Mouse (Mus musculus) heart, embryonic 10.5 days (tissue): ENCODE data around the gene Nsun4. TPM values are rescaled to one million over a fixed set of nuclear protein-coding genes. Genes with fewer than 3 reads are reported as not detected.

Experiments
- DNase-seq: peaks from one replicate; pipeline ENCODE4 v3.0.0-alpha.2; 2017; ENCODE audit warnings: low spot score
- H3K27ac ChIP-seq: fragments of 300-500 bp; sonication (generic); 2 replicates; pipeline ENCODE4 v1.5.1; 2016; ENCODE audit warnings: mild to moderate bottlenecking
- H3K27me3 ChIP-seq: fragments of 300-500 bp; sonication (generic); 2 replicates; pipeline ENCODE4 v1.6.1; 2016; ENCODE audit warnings: mild to moderate bottlenecking; ENCODE audit not compliant: poor library complexity, insufficient read depth, severe bottlenecking
- H3K36me3 ChIP-seq: fragments of 300-500 bp; sonication (generic); 2 replicates; pipeline ENCODE4 v1.6.1; 2016; ENCODE audit warnings: mild to moderate bottlenecking, moderate library complexity
- H3K4me1 ChIP-seq: fragments of 300-500 bp; sonication (generic); 2 replicates; pipeline ENCODE4 v1.6.1; 2016; ENCODE audit warnings: mild to moderate bottlenecking
- H3K4me3 ChIP-seq: fragments of 300-500 bp; sonication (generic); 2 replicates; pipeline ENCODE4 v1.5.1; 2016; ENCODE audit warnings: mild to moderate bottlenecking, moderate library complexity
- H3K9me3 ChIP-seq: fragments of 300-500 bp; sonication (generic); 2 replicates; pipeline ENCODE4 v1.6.1; 2016; ENCODE audit warnings: mild to moderate bottlenecking, moderate library complexity
- WGBS: fragments of 180-500 bp; shearing (Covaris S2); methylation state at CpG from one replicate; pipeline ENCODE4 v1.1.7; 2016; 5-methylcytosine and 5-hydroxymethylcytosine counted together
- polyA plus RNA-seq: library from polyadenylated mRNA; unstranded; fragments of >200 nt; fragmentation: Nextera tagmentation; extraction: Ambion mirVana; gene quantifications from 2 replicates; pipeline ENCODE4 v1.2.1, GENCODE M21; 2016

Nsun4 gene
- polyA plus RNA-seq, 1 experiment from 2014 or later = 20.4 TPM

DNA sequence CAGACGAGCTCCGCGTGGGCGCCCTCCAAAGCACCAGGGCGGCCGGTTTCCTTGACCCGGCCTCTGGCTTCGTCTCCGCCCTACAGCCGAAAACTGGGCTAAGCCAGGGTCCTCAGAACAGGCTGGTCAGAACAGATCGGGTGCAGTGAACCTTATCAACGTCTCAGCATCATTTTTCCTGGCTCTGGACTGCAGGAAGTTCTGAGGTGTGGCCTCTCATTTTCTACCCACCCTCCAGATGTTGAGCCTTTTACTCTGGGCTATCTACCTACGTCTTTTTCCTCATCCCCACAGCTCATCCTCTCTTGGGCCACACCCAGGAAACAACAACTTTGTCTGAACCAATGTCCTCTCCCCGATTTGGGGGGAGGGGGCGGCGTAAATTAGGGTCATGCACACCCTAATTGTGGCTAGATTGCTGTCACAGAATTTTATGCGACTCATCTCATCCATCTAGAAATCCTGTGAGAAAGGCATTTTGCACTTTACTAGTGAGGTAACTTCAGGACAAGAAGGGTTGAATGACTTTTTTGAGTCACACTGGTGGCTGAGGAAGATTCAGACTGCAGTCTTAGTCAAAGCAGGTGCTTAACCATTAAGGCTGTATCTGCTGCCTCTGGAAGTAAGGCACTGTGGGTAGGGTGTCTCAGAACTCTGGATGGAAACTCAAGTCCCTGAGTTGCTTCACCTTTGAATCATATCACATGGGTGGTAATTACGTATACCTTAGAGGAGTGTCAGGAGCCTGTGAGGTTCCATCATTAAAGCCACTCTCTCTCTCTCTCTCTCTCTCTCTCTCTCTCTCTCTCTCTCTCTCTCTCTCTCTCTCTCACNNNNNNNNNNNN is 35.6 kb downstream of the Nsun4 start, which contains the start of gene Faah:
Faah (minus strand) TSS at position 25 of the 845 bp plus-strand sequence.
- Histone ChIP-seq H3K4me1 (peaks cover 10% of the 10 kb centered on the region), H3K4me3 (peak within 1 kb of the TSS; percentile 75), H3K9me3 (no peaks in the 10 kb centered on the region), H3K27me3 (peaks cover 78% of the 10 kb centered on the region), H3K27ac (peak within 1 kb of the TSS; percentile 77), H3K36me3 (no peaks in the 10 kb centered on the region)
- no peak for DNase-seq
- 8% methylated on average over 18 of the region's 18 CpGs for WGBS

DNA sequence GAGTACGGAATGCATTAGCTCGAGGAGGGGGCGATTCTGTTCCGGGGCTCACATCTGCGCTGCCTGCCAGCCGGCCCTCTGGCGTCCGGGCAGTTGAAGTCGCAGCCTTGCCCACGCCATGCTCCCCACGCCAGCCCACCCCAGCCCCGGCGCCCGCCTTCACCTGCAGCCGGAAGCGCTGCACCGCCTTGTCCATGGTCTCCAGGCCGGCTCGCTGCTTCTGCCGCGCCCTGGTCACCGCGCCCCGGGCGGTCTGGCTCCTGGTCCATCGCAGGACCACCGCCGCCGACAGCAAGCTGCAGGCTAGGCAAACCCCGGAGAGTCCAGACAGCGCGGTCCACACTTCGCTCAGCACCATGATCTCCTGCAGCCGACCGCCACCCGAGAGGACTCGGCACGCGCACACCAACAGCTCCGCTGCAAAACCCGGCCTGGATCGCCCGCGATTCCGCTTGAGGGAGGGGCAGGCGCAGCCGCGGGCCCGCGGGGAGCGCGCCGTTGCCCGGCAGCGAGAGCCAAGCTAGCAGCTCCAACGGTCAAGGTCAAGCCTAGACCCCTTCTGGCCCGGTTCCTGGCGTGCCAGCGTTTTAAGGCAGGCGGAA is 36.3 kb downstream of the Nsun4 start:
- under 1% methylated on average over 60 of the region's 60 CpGs for WGBS
- peak overlapping the region; percentile 77 for H3K27ac ChIP-seq

DNA sequence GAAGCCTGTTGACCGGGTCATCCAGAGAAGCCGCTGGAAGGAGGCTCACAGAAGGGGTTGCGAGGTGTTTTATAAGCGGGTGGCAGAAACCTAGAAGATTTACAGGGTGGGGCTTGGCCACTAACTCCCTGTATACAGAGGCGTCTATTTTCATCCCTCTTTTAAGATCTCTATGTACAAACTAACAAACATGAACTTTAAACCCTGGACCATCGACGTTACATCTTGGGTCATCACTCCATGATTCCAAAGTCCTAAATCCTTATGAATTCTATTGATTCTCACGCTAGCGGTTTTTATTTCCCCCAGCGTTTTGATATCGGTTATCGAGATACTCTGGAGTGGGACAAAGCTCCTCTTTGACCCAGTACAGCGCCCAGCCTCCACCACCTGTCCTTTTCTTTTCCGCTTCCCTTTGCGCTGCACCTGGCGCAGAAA is 36.8 kb downstream of the Nsun4 start:
- Histone ChIP-seq H3K36me3 (no peaks in the 10 kb centered on the region), H3K9me3 (no peaks in the 10 kb centered on the region), H3K4me3 (peak overlapping the region; percentile 75), H3K27me3 (peaks cover 74% of the 10 kb centered on the region), H3K4me1 (peaks cover 10% of the 10 kb centered on the region), H3K27ac (peak overlapping the region; percentile 77; the same call in 1 of the 2 replicates)
- WGBS = 13% methylated on average over 16 of the region's 16 CpGs
- no peak for DNase-seq

More for the DNA sequence above, 36.3 kb downstream of the Nsun4 start:
- peak; percentile 86 for DNase-seq
- H3K36me3 ChIP-seq = no peaks in the 10 kb centered on the region
- no peaks in the 10 kb centered on the region for H3K9me3 ChIP-seq
- H3K27me3 ChIP-seq = peaks cover 76% of the 10 kb centered on the region
- peaks cover 10% of the 10 kb centered on the region for H3K4me1 ChIP-seq
- H3K4me3 ChIP-seq = peak overlapping the region; percentile 75

DNA sequence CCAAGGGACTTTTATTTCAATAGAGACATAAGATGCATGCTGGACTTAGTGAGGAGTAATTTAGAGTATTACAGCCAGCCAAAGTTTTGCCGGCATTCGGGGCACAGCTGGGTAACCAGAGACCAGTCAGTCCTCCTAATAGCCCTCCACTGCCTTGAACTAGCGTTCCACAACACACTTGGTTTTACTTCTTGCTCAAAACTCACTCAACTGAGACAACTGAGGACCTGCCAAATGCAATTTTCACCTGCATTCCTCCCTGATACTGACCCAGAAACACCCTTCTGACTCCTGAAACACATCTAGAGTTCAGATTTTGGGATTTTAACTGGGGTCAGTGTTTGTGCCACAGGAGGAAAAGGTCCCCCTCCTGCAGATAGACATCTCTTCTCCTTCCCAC is 37.3 kb downstream of the Nsun4 start:
- Histone ChIP-seq H3K27ac (no peak overlapping the region), H3K36me3 (no peaks in the 10 kb centered on the region), H3K4me1 (peaks cover 10% of the 10 kb centered on the region), H3K9me3 (no peaks in the 10 kb centered on the region), H3K4me3 (no peak overlapping the region), H3K27me3 (peaks cover 76% of the 10 kb centered on the region)
- 48% methylated on average over 3 of the region's 3 CpGs for WGBS
- no peak for DNase-seq

DNA sequence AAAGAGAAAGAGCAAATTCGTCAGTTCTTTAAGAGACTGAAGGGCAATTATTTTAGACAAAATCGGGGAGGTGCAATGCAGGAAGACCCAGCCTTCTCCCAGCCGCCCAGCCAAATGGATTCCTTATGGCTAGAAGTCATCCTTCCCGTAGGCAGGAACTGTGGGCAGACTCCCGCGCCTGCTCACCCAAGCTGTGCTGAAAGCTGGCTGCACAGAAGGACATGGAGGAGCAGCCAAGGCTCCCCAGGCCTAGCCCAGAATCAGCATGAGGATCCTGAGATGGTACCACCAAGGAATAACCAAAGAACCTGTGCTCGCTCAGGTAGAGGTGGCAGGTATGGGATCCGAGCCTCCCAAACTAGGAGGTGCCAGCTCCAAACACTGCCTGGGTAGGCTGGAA is 37.7 kb downstream of the Nsun4 start:
- Histone ChIP-seq H3K9me3 (no peaks in the 10 kb centered on the region), H3K27me3 (peaks cover 80% of the 10 kb centered on the region), H3K36me3 (no peaks in the 10 kb centered on the region), H3K4me1 (peaks cover 10% of the 10 kb centered on the region), H3K4me3 (no peak overlapping the region), H3K27ac (no peak overlapping the region)
- no peak for DNase-seq
- WGBS = 60% methylated on average over 8 of the region's 8 CpGs

DNA sequence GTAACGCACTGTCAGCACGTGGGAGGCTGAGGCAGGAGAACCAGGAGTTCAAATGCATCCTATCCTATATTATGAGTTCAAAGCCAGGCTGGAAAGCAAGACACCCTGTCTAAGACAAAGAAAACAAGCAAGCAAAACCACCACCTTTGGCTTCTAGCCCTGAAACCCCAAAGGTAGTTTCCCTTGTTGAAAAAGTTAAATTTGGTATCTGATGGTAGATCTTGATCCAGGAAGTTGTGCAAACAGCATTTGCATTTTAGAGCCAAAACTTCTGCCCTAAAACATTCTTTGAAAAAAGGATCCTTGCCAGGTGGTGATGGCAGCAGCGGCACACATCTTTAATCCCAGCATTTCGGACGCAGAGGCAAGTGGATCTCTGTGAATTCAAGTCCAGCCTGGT is 38.2 kb downstream of the Nsun4 start:
- no peak for DNase-seq
- H3K36me3 ChIP-seq = no peaks in the 10 kb centered on the region
- no peak overlapping the region for H3K27ac ChIP-seq
- H3K4me1 ChIP-seq = peaks cover 10% of the 10 kb centered on the region
- 81% methylated on average over 5 of the region's 5 CpGs for WGBS
- H3K27me3 ChIP-seq = peaks cover 85% of the 10 kb centered on the region
- H3K9me3 ChIP-seq = no peaks in the 10 kb centered on the region
- H3K4me3 ChIP-seq = no peak overlapping the region

DNA sequence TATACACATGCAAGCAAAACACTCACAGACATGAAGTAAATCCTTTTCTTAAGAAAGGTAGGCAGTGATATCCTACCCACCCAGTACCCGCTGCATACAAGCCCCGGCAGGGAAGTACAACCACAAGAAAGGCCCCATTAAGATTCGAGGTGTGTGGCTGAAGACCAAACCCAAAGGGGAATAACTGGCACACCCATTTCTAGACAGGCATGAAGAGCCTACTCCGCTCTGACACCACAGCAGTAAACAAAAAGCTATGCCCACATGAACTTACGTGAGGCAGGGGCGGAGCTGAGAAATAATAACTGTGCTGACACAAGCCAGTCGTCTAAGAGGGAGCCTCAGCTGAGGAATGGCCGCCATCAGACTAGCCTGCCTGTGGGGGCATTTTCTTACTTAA is 43.5 kb downstream of the Nsun4 start:
- Histone ChIP-seq H3K9me3 (no peaks in the 10 kb centered on the region), H3K4me1 (peaks cover 7% of the 10 kb centered on the region), H3K4me3 (no peak overlapping the region), H3K36me3 (no peaks in the 10 kb centered on the region), H3K27ac (no peak overlapping the region), H3K27me3 (peaks cover 55% of the 10 kb centered on the region)
- WGBS = 77% methylated on average over 8 of the region's 8 CpGs
- no peak for DNase-seq

DNA sequence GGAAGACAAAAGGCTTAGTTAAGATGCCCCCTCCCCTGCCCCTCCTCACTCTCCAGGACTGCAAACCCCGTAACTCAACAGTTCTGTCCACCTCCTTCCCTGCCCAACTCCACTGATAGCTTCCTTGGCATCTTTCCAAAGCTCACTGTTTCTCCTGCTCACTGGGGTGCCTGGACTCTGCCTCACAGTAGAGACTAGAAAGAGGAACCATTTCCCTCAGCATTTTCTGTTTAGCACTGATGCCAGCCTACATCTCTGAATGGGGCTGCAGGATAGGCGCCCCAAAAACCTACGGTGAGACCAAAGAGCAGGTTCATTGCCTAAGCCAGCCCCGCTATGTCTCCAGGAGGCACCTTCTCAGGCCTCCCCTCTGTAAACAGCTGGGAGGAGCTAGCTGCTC is 52.5 kb downstream of the Nsun4 start:
- DNase-seq = no peak
- no peaks in the 10 kb centered on the region for H3K36me3 ChIP-seq
- H3K27me3 ChIP-seq = peaks cover 47% of the 10 kb centered on the region
- H3K27ac ChIP-seq = no peak overlapping the region
- H3K4me3 ChIP-seq = no peak overlapping the region
- no peaks in the 10 kb centered on the region for H3K9me3 ChIP-seq
- H3K4me1 ChIP-seq = peaks cover 9% of the 10 kb centered on the region
- 61% methylated on average over 4 of the region's 4 CpGs for WGBS

DNA sequence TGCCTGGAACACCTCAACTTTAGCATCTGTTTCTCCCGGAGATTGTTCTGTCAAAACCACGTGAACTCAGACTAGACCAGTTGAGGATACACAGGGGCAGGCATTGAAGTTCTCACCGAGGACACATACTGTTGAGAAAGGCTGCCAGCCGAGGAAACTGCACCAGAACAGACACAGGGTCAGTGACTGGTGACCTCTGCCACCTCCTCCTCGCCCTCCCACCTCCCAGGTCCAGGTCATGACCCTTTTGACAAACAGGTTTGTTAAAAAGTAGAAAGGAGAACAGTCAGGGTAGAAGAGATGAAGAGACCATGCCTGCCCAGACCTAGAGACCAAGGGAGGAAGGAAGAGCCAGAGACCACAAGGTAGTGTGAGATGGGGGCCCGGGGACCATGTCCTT is 53.0 kb downstream of the Nsun4 start:
- Histone ChIP-seq H3K27ac (no peak overlapping the region), H3K4me3 (no peak overlapping the region), H3K9me3 (no peaks in the 10 kb centered on the region), H3K4me1 (peaks cover 7% of the 10 kb centered on the region), H3K27me3 (peaks cover 50% of the 10 kb centered on the region), H3K36me3 (no peaks in the 10 kb centered on the region)
- WGBS = 52% methylated on average over 6 of the region's 6 CpGs
- DNase-seq = no peak

DNA sequence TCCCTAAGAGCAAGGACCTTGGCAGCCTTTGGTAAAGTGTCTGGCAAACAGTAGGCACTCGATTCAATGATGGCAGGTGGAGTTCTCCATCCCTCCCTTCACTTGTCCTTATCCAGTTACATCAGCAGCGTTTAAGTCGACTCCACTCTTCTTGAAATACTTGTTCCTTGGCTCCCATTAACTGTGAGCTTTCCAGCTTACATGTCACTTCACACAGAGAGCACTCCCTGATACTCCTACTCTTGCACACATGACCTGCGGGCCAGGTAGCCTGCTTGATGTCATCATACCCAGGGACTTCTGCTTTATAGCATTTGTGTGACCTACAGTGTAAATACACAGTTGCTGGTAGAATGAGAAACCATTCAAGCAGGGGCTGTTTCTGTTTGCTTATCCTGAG is 56.9 kb downstream of the Nsun4 start:
- Histone ChIP-seq H3K36me3 (no peaks in the 10 kb centered on the region), H3K4me1 (peaks cover 5% of the 10 kb centered on the region; the same call in 1 of the 2 replicates), H3K4me3 (no peak overlapping the region), H3K9me3 (no peaks in the 10 kb centered on the region), H3K27ac (no peak overlapping the region), H3K27me3 (peaks cover 37% of the 10 kb centered on the region)
- no peak for DNase-seq
- 79% methylated on average over 4 of the region's 4 CpGs for WGBS

DNA sequence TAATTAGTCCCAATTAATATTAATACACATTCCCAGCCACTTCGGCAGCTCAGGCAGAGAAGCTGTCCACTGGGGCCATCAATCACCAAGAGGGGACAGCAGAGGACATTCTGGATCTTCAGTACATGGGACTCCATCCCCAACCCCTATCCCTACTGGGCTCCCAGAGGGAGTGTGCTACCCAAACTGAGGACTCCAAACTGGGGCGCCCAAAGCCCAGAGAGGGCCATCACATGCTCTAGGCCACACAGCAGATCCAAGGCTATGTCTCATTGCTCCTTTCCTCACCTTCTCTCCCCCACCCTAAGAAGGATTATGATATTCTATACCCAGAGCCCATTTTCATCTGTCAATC is 58.3 kb downstream of the Nsun4 start:
- no peaks in the 10 kb centered on the region for H3K9me3 ChIP-seq
- H3K4me3 ChIP-seq = no peak overlapping the region
- H3K27ac ChIP-seq = no peak overlapping the region
- no peaks in the 10 kb centered on the region for H3K36me3 ChIP-seq
- peaks cover 30% of the 10 kb centered on the region for H3K27me3 ChIP-seq
- 76% methylated on average over 2 of the region's 2 CpGs for WGBS
- DNase-seq = no peak
- no peaks in the 10 kb centered on the region for H3K4me1 ChIP-seq

DNA sequence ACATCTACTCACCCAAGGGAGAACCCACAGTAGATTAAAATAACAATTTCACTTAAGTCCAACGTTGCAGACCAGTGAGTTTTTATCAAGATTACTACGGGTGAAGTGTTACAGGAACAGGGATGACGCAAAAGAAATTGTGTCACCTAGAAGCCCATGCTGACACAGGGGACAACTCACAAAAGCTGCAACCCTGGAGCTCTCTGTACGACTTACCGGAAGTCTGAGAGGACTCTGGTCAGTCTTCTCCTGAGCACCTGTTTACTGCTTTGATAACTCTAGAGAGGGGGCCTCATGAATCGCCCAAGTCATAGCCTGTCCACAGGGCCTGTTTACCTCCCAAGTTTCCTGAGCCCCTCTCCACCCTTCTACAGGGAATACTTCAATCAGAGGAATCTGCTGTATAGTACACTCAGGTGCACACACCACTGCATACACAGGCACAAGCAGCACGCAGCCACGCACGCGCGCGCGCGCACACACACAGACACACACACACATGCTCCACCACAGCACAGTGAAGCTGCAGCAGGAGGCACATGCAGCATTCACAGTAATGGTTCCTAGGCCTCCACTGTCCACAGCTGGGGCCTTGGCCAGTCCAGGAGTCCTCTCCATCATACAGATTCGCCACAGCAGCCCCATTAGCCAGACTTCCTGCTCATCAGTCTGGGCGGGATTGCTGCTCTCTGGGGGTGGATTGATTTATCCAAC is 58.9 kb downstream of the Nsun4 start:
- Histone ChIP-seq H3K36me3 (no peaks in the 10 kb centered on the region), H3K4me3 (no peak overlapping the region), H3K9me3 (no peaks in the 10 kb centered on the region), H3K4me1 (no peaks in the 10 kb centered on the region), H3K27ac (no peak overlapping the region), H3K27me3 (peaks cover 28% of the 10 kb centered on the region)
- WGBS = 85% methylated on average over 16 of the region's 16 CpGs
- no peak for DNase-seq

DNA sequence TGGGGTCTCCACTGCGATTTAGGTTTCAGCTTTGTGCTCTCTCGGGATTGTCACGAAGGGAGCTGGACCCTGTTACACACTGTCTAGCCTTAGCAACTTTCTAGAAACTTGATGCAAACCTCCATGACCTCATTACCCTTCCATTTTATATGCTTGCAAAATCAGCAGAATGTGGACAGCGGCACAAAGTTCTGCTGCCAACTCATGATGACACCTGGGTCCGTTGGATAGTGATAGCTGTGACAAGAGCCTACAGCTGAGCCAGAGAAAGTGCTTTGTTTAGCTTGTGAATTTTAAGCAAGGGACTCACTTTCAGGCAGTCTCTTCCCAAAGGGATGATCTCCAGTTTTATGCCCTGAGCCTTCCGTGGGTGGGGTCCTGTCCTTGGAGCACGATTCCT is 64.3 kb downstream of the Nsun4 start:
- WGBS = 76% methylated on average over 7 of the region's 7 CpGs
- Histone ChIP-seq H3K9me3 (no peaks in the 10 kb centered on the region), H3K27me3 (peaks cover 19% of the 10 kb centered on the region; the same call in 1 of the 2 replicates), H3K36me3 (no peaks in the 10 kb centered on the region), H3K27ac (no peak overlapping the region), H3K4me3 (no peak overlapping the region), H3K4me1 (peaks cover 6% of the 10 kb centered on the region)
- no peak for DNase-seq
